Mouse (Mus musculus) erythroblast, embryonic 14.5 days (primary cell): ENCODE measurements around the gene Dtnbp1. TPM values are rescaled to one million over a fixed set of nuclear protein-coding genes. Genes with fewer than 3 reads are reported as not detected.
A peak's percentile ranks its signal among the peaks of the same experiment; 100 is the strongest.

ENCODE experiments used
- H3K27me3 ChIP-seq: 2 replicates; pipeline ENCODE4 v1.6.1; 2012; ENCODE audit warnings: inconsistent platforms; ENCODE audit not compliant: control insufficient read depth
- H3K36me3 ChIP-seq: 2 replicates; pipeline ENCODE4 v1.6.1; 2012; ENCODE audit warnings: mild to moderate bottlenecking, inconsistent platforms; ENCODE audit not compliant: control insufficient read depth
- H3K4me1 ChIP-seq: 2 replicates; pipeline ENCODE4 v1.6.1; 2012; ENCODE audit warnings: inconsistent platforms; ENCODE audit not compliant: control insufficient read depth
- H3K4me3 ChIP-seq: replicated peaks from 2 replicates; pipeline ENCODE3; 2012; ENCODE audit warnings: moderate library complexity, mild to moderate bottlenecking, inconsistent platforms
- H3K9me3 ChIP-seq: 2 replicates; pipeline ENCODE4 v1.6.1; 2012; ENCODE audit warnings: low read length, inconsistent platforms, mixed read lengths; ENCODE audit not compliant: control insufficient read depth
- GATA1 ChIP-seq: IDR thresholded peaks from 2 replicates; pipeline ENCODE4 v1.6.1; 2012; ENCODE audit warnings: low read length, inconsistent platforms, mixed read lengths
- TAL1 ChIP-seq: IDR thresholded peaks from 3 replicates; pipeline ENCODE4 v1.6.1; 2012; ENCODE audit warnings: low read length, inconsistent platforms, mixed read lengths
- polyA plus RNA-seq: library from polyadenylated mRNA; stranded (reverse); fragments of >175 nt; gene quantifications from 2 replicates; pipeline ENCODE4 v1.2.3, GENCODE M21; 2012

Gene Dtnbp1
- polyA plus RNA-seq, 1 experiment, result 1.5 TPM

DNA sequence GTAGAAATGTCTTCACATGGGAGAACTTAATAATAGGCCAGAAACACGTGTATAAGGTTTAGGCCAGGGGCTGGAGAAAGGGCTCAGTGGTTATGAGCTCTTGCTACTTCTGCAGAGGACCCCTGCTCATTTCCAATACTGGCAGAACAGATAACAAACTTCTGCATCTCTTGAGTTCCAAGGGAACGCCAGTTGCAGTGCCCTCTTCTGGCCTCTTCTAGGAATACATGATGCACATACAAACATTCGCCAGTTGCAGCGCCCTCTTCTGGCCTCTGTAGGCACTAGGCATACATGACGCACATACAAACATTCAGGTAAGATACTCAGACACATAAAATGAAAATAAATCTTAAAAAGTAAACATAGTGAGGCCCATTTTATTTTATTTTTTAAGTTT, 4.5 kb upstream of the Dtnbp1 start:
- Histone ChIP-seq H3K9me3 (no peaks in the 10 kb centered on the region), H3K4me3 (no peak overlapping the region), H3K36me3 (no peaks in the 10 kb centered on the region), H3K4me1 (peaks cover 10% of the 10 kb centered on the region), H3K27me3 (no peaks in the 10 kb centered on the region; the same call in 1 of the 2 replicates)
- TF ChIP-seq TAL1, result no peak
- TF ChIP-seq GATA1, result no peak

DNA sequence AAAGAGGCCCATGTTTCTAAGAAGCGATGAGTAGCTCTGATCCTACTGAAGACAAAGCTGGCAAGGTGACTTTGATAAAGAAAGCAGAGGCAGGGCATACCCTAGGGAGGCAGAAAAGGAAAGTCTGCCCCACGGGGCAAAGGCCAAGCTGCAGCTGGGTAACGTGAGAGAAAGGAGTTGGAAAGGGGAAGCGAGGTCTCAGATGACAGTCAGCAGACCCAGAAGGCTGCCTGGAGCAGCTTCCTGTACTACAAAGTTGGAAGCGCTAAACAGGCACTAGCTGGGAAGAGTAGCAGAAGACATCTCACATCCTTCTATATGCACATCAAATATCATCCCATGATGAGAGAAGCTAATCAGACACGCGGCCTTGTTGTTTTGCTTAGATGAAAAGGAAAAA, 3.9 kb upstream of the Dtnbp1 start:
- no peak for TF ChIP-seq TAL1
- peaks cover 17% of the 10 kb centered on the region for H3K4me1 ChIP-seq
- H3K36me3 ChIP-seq, result no peaks in the 10 kb centered on the region
- no peaks in the 10 kb centered on the region for H3K9me3 ChIP-seq
- no peak overlapping the region for H3K4me3 ChIP-seq
- H3K27me3 ChIP-seq, result no peaks in the 10 kb centered on the region; the same call in 1 of the 2 replicates

DNA sequence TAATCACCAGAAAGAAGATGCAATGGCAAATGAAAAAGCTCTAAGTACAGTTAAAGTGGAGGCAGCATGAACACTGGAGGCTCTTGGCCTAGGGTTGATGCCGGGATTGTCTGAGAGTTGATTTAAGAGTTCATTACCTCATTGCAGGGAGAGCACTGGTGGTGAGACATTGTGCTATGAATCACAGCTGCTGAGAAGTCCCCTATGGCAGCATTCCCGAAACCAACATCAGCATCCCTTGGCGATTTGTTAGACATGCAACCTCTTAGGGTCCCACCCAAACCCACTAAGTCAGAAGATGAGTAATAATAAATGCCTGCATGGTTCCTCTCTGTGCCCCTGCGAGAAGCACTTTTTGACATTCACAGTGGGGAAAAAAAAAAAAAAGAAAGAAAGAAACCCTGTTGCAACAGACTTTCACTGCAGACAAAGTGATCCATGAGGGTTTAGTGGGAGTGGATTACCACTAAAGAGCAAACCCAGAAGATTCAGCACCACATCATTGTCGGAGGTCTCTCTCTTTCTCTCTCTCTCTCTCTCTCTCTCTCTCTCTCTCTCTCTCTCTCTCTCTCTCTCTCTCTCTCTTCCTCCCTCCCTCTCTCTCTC, 3.1 kb upstream of the Dtnbp1 start:
- H3K36me3 ChIP-seq, result no peaks in the 10 kb centered on the region
- TF ChIP-seq TAL1, result no peak
- no peak for TF ChIP-seq GATA1
- no peaks in the 10 kb centered on the region for H3K9me3 ChIP-seq
- no peak overlapping the region for H3K4me3 ChIP-seq
- H3K27me3 ChIP-seq, result no peaks in the 10 kb centered on the region
- peaks cover 23% of the 10 kb centered on the region for H3K4me1 ChIP-seq

DNA sequence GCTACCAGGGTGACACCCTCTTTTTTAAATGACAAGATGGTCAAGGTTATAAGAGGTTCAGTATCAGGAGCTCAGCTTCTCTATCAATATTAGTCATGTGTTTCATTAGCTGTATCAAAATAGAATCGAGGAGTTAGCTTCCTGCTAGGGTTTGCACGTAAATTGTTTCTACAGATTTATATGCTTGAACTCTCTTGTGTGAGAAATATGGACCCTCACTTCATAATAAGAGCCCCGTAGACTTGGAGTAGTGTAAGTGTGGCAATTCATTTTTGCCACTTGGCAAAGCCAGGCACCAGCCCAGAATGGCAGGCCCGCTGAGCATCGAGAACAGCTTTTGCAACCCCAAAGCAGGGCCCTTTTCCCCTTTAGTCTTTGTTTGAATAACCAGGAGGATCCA, 1.1 kb upstream of the Dtnbp1 start:
- H3K27me3 ChIP-seq, result no peaks in the 10 kb centered on the region
- H3K36me3 ChIP-seq, result peaks cover 9% of the 10 kb centered on the region
- H3K4me1 ChIP-seq, result peaks cover 27% of the 10 kb centered on the region
- no peak for TF ChIP-seq GATA1
- no peak for TF ChIP-seq TAL1
- H3K9me3 ChIP-seq, result no peaks in the 10 kb centered on the region
- H3K4me3 ChIP-seq, result no peak overlapping the region

DNA sequence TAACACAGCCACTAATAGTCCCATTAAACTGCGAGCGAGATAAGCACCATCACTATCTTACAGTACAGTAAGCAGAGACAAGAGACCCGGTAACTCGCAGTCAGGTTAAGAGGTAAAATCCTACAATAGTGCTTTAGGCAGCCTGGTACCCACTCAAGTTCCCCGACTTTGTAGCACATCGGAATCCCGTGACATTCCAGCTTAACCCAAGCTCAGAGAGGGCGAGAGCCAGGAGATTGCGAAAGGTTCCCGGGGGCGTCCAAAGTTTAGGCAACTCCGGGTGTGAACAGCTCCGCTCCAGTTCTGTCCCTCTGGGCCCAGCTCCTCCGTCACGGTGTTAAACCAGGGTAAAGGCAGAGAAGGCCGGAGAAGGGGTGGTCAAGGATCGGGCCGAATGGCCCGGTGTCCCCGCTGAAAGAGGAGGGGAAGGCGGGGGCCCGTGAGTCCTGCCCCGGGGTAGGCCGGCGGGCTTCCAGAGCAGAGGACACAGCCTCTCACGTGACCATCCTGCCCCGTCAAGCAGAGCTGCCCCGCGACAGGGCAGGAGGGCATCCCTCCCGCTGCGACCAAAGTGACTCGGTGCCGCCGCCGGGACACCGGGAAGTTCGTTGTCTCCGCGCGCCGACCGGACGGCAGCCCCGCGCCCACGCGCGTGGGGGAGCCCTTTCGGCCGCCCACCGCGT, 578 bp downstream of the Dtnbp1 start:
- TF ChIP-seq GATA1 (peak; percentile 34; the same call in 1 of the 2 replicates), TAL1 (no peak)
- Histone ChIP-seq H3K36me3 (peaks cover 14% of the 10 kb centered on the region), H3K9me3 (no peaks in the 10 kb centered on the region), H3K4me3 (peak overlapping the region; percentile 94), H3K4me1 (peaks cover 27% of the 10 kb centered on the region), H3K27me3 (no peaks in the 10 kb centered on the region)

DNA sequence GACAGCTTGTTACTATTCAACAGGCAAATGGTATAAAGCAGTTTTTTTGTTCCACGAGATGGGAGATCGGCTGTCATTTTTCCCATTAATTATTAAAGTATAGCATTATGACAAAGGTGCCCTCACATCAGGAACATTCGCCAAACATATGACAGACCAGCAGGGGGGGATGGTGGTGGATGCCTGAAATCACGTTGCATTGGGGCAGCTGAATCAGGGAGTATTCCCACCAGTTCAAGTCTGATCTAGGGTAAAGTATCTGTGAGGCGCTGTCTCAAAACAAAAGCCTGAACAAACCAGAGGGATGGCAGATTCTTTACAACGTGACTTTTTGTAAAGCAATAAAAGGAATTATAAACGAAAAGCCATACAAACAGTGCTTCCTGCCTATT, 1.1 kb downstream of the Dtnbp1 start:
- Histone ChIP-seq H3K36me3 (peaks cover 14% of the 10 kb centered on the region), H3K4me3 (peak overlapping the region; percentile 94), H3K4me1 (peaks cover 27% of the 10 kb centered on the region), H3K27me3 (no peaks in the 10 kb centered on the region), H3K9me3 (no peaks in the 10 kb centered on the region)
- no peak for TF ChIP-seq GATA1
- no peak for TF ChIP-seq TAL1

DNA sequence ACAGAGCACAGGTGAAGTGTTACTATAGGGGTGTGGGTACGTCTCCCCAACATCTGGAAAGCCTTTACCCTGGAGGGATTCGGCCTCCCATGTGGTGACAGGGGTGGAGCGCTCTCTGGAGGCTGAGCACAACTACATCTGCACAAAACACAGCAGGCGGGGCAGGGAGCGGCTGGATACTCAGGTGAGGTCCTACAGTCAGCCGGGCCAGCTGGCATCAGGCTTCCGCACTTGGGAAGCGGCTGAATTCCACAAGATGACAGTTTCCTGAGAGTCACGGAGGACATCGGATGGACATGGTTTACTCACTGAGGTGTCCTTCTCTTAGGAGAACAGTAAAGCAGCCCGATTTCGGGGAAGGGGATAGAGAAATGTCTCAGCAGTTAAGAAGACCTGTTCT, 2.7 kb downstream of the Dtnbp1 start:
- H3K9me3 ChIP-seq, result no peaks in the 10 kb centered on the region
- H3K4me3 ChIP-seq, result no peak overlapping the region
- H3K27me3 ChIP-seq, result no peaks in the 10 kb centered on the region
- no peak for TF ChIP-seq GATA1
- no peak for TF ChIP-seq TAL1
- H3K4me1 ChIP-seq, result peaks cover 27% of the 10 kb centered on the region
- H3K36me3 ChIP-seq, result peaks cover 14% of the 10 kb centered on the region

DNA sequence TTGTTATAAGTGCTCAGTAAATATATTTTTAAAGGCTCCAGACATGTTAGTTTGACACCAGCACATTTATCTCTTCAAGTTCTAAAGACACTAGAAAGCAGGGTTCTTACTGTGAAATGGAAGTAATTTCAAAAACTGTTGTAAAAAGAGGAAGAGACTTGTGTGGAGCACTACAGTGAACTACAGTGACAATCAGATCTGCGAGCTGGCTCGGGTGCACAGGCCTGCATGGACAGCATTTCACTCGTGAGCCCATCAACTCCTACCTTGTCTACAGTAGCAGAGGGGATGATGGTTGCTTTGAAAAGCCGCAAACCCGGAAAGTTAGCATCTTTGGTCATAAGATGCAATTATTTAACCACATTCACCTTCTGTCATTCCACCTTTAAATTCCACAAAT, 5.6 kb downstream of the Dtnbp1 start:
- Histone ChIP-seq H3K4me1 (peaks cover 15% of the 10 kb centered on the region), H3K9me3 (no peaks in the 10 kb centered on the region), H3K36me3 (peaks cover 20% of the 10 kb centered on the region), H3K4me3 (no peak overlapping the region), H3K27me3 (no peaks in the 10 kb centered on the region)
- TF ChIP-seq TAL1, result no peak

DNA sequence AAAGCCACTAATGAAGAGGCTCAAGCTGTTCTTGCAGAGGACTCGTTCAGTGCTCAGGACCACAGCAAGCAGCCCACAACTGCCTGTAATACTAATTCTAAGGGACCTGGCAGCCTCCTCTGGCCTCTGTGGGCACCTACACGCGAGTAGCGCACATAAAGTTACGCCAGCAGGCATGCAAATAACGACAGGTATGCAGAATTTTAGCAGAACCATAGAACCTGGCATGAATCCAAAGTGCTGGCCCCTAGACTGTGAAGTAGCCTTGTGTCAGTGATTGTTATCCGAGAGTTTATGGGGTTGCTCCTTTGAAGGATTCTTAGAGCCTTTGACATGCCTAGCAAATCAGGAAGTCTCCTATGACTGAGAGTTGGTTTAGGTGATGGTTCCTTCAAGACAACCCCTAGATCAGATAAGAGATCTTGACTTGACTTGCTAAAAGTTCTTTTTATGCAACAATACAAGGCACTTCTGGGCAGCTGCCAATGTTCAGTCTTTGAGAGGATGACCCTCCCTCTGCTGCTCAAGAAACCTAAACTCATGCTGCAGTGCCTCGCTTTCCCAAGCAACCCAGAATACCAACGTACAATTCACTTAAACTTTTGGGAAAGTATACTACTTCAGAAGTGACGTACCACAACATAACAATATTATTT, 9.3 kb downstream of the Dtnbp1 start:
- H3K4me1 ChIP-seq, result no peaks in the 10 kb centered on the region; the same call in 1 of the 2 replicates
- no peaks in the 10 kb centered on the region for H3K27me3 ChIP-seq
- TF ChIP-seq GATA1, result no peak
- TF ChIP-seq TAL1, result no peak
- peaks cover 26% of the 10 kb centered on the region for H3K36me3 ChIP-seq
- H3K4me3 ChIP-seq, result no peak overlapping the region
- H3K9me3 ChIP-seq, result no peaks in the 10 kb centered on the region
